Mouse (Mus musculus) A20 (cell line): ENCODE results near the gene Arhgef39.

ENCODE experiments used
- DNase-seq: peaks from one replicate; pipeline ENCODE4 v3.0.0-alpha.2; 2011; ENCODE audit warnings: low read depth, low spot score

The Arhgef39 gene

DNA sequence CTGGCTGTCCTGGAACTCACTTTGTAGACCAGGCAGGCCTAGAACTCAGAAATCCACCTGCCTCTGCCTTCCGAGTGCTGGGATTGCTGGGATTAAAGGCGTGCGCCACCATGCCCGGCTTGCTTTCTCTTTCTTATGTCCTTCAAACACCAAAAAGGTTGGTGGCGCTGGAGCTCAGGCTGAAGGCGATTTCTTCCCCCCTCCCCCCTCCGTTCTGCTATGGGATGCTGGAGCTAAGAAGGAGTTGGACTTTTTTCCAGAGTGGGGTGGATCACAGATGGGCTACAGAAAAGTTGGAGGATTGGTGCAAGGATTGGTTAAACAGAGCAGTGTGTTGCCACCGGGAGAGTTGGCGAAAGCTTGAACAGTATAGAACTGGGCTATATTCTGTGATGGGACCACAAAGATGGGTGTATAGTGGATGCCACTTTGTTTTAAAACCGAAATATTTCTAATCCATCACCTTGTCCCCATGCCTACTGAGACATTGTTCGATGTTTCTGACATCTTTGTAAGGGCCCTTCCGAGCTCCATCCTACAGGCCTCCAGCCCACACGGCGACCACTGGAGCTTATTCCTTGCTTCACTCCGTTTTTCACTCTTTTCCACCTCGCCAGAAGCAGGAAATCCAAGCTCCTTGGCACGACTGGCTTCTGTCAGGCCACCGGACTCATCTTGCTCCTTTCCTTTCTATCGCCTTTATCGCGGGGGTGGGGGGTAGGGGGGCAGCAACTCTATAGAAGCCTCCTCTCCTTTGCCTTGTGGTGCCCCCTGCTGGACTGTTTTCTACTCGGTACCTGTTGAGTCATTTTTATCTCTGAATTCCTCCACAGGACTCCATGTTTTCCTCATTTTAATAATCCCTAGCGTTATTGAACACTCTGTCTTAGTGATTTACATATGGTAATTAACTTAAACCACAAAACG is 20.3 kb downstream of the Arhgef39 start:
- DNase-seq: peak; percentile 92

- DNase-seq: no peak
These were observed 21.0 kb downstream of the Arhgef39 start for GRCm38 (mm10) chr4:43478534-43478858.

DNA sequence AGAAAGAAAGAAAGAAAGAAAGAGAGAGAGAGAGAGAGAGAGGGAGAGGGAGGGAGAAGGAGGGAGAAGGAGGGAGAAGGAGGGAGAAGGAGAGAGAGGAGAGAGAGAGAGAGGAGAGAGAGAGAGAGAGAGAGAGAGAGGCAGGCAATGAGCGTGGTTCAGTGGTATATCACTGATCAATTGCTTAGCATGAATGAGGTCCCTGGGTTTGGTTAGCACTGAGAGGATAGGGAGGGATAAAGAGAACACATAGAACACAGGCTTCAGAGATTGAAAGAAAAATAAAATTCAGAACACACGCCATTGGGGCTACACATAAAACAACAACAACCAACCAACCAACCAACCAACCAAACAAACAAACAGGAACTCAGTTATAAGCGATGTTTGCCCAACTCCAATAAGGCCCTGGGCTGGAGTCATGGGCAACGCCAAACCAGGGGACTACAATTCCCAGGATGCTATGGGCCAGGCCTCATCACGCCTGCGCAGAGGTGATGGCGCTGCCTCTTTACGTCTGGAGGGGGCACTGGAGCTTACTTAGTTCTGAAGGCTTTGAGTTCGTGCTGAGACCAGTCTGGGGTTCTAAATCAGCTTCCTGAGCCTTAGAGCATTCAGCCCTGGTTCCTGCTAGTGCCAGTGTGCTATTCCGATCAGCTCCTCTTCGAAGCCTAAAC is 21.5 kb downstream of the Arhgef39 start:
- peak; percentile 96 for DNase-seq

DNA sequence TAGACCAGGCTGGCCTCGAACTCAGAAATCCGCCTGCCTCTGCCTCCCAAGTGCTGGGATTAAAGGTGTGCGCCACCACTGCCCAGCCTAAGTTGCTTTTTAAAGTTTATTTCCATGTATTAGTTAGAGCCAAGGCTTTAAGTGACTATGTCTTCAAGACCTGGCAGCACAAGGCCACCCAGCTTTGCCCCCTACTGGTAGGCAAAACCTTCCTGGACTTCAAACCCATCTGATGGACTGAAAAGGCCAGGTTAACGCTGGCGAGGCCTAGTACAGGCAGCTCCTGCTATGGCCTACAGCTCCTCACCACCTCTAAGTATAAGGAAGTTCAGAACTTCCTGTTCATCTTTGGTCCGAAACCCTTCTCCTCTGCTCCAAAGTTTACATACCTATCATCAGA is 22.9 kb downstream of the Arhgef39 start:
- peak; percentile 57 for DNase-seq

DNA sequence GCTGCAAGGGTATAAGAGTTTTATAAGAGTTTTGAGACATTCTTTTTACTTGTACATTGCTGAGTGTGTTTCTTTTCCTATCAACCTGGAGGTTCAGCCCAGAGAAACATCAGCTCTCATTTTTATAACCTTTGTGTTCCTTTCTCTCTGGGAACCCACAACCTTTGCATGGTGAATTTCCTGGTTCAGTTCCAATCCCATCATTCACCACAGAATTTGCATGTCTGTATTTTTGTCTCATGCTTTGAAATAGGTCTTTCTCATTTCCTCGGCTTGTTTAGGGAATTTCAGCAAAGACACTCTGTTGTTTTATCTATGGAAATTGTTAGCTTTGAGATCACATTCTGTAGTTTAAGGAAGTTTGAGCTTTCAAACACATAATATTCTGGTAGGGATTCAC is 25.9 kb downstream of the Arhgef39 start:
- DNase-seq: no peak

- no peak for DNase-seq
These were observed 29.2 kb downstream of the Arhgef39 start for GRCm38 (mm10) chr4:43470301-43470700.

- no peak for DNase-seq
These were observed 32.6 kb downstream of the Arhgef39 start for GRCm38 (mm10) chr4:43466872-43467271.

GRCm38 (mm10) chr4:43465935-43466334 is 33.6 kb downstream of the Arhgef39 start:
- peak; percentile 39 for DNase-seq

- DNase-seq: no peak
These were observed 36.4 kb downstream of the Arhgef39 start for GRCm38 (mm10) chr4:43463102-43463501.

- DNase-seq: peak; percentile 68
These were observed 42.4 kb downstream of the Arhgef39 start for GRCm38 (mm10) chr4:43457124-43457523.

- DNase-seq: peak; percentile 55
These were observed 43.0 kb downstream of the Arhgef39 start for GRCm38 (mm10) chr4:43456470-43456869.

- DNase-seq: peak; percentile 93
These were observed 45.3 kb downstream of the Arhgef39 start, which contains the start of gene Cd72 for GRCm38 (mm10) chr4:43454041-43454836. Gene Cd72, minus strand, starts transcription at chr4:43454628.

- peak; percentile 67 for DNase-seq
These were observed 46.1 kb downstream of the Arhgef39 start for GRCm38 (mm10) chr4:43453413-43453812.

- DNase-seq: no peak
These were observed 47.2 kb downstream of the Arhgef39 start for GRCm38 (mm10) chr4:43452315-43452714.

DNA sequence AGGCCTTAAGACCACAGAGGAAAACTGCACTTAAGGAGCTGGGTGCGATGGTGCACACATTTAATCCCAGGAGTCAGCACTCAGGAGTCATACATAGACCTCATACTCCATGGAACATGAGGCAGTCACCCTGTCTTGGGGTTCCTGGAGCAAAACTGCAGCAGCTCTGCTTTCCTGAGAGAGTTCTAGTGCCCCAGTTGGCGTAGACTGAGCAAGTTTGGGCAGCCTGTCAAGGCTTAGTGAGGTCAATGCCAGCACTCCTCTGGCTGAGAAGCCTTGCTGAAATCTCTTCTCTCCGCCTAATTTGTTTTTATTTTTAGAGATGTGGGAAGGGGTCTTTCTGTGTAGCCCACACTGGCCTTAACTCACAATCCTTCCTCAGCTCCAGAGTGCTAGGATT is 50.9 kb downstream of the Arhgef39 start:
- no peak for DNase-seq

DNA sequence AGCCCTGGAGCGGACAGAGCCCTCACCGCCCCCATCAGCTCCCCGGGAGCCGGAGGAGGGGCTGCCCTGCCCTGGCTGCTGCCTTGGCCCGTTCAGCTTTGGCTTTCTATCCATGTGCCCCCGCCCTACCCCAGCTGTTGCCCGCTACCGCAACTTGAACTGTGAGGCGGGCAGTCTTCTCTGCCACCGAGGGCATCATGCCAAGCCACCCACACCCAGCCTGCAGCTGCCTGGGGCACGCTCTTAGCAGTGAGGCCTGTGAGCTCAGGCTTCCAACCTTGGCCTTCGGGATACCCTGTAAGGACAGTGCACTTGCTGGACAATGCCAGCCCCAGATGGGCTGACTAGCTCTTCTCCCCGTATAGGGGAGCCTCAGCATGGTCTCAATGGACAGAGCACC is 52.2 kb downstream of the Arhgef39 start:
- DNase-seq: no peak
